ENCODE assay signal across 8 mouse cellular contexts in genomic region chr6:128798772-128799143, GRCm38 (mm10). TPM values are rescaled to one million over a fixed set of nuclear protein-coding genes. Genes with fewer than 3 reads are reported as not detected.
DNase-seq lines count a peak whose midpoint lies in the region; ATAC-seq lines count a peak whose summit lies in the region.
"Not testable (repeated sequence)": the region's sequence is repeated elsewhere in the genome, so short reads cannot be mapped to it uniquely, and the experiment has no call there.

No protein-coding gene starts in this region.

- H3K27me3 ChIP-seq in hindbrain, embryonic 15.5 days, result not testable (repeated sequence)

- DNase-seq in NIH3T3 (ENCODE audit: low read depth), result peak; percentile 91
- peak; percentile 47 to 72 for DNase-seq in cerebellum, postnatal 4 days (ENCODE audit: low spot score in 2 of 2)
- DNase-seq in frontal cortex, postnatal 36 days (ENCODE audit: low spot score in 2 of 2), result peak; percentile 83 to 89
- peak; percentile 84 for DNase-seq in layer of hippocampus, postnatal 36 days
- DNase-seq in lung, postnatal 14 days, result peak; percentile 83
- peak; percentile 75 for DNase-seq in ovary, postnatal 36 days (ENCODE audit: low spot score)
- peak; percentile 73 for DNase-seq in thymus, postnatal 14 days

- WGBS in hindbrain, embryonic 15.5 days, result under 1% methylated on average over 20 of the region's 20 CpGs

- H3K4me3 ChIP-seq in hindbrain, embryonic 15.5 days, result peak overlapping the region; percentile 71

- ATAC-seq in hindbrain, embryonic 15.5 days (ENCODE audit: low FRiP score, low read depth), result peak; percentile 59

- H3K4me2 ChIP-seq in hindbrain, embryonic 15.5 days, result peak overlapping the region; percentile 60

- peaks cover 20% of the 10 kb centered on the region for H3K4me1 ChIP-seq in hindbrain, embryonic 15.5 days (replicated peaks)

- H3K36me3 ChIP-seq in hindbrain, embryonic 15.5 days, result not testable (repeated sequence)

- peak overlapping the region; percentile 70 for H3K9ac ChIP-seq in hindbrain, embryonic 15.5 days

- not testable (repeated sequence) for H3K9me3 ChIP-seq in hindbrain, embryonic 15.5 days

- H3K27ac ChIP-seq in hindbrain, embryonic 15.5 days (replicated peaks), result peak overlapping the region; percentile 95

RNA-seq across cellular contexts. Expression of gene Klrb1c, which starts 9.7 kb away (rescaled TPM):
- 0.12 TPM in 1 of 2 replicates, not detected in the other for polyA plus RNA-seq in hindbrain, embryonic 15.5 days (2015; fragmentation: Nextera tagmentation; extraction: Ambion mirVana)
- not detected for total RNA-seq in layer of hippocampus, postnatal 36 days (2021)

RNA-seq across cellular contexts. Expression of gene Gm44511, which starts 27.4 kb away (rescaled TPM):
- not detected in 2 replicates for polyA plus RNA-seq in hindbrain, embryonic 15.5 days (2015; fragmentation: Nextera tagmentation; extraction: Ambion mirVana)
- not detected for total RNA-seq in layer of hippocampus, postnatal 36 days (2021)

RNA-seq across cellular contexts. Expression of gene Klrb1b, which starts 27.4 kb away (rescaled TPM):
- polyA plus RNA-seq in hindbrain, embryonic 15.5 days (2015; fragmentation: Nextera tagmentation; extraction: Ambion mirVana), result not detected in 2 replicates
- total RNA-seq in layer of hippocampus, postnatal 36 days (2021), result not detected

Comparison
In these comparisons a context has a peak if more than half of its experiments do, and no peak if none do; other contexts are left out.
1. Peak in every context shown above with its lines: DNase-seq, ATAC-seq, H3K4me3 ChIP-seq and H3K27ac ChIP-seq.